Mouse (Mus musculus): ENCODE data around the gene Dhrs7b.
A peak's percentile ranks its signal among the peaks of the same experiment; 100 is the strongest.
"Not testable (repeated sequence)": the region's sequence is repeated elsewhere in the genome, so short reads cannot be mapped to it uniquely, and the experiment has no call there.

Gene Dhrs7b

GRCm38 (mm10) chr11:60841467-60842200 is 11.2 kb downstream of the Dhrs7b start:
- no peak for DNase-seq (ENCODE audit: low spot score)

GRCm38 (mm10) chr11:60843412-60843811 is 13.0 kb downstream of the Dhrs7b start:
- DNase-seq (ENCODE audit: low spot score), result no peak

- DNase-seq (ENCODE audit: low spot score), result no peak
Measured at GRCm38 (mm10) chr11:60845415-60845814, 15.0 kb downstream of the Dhrs7b start.

GRCm38 (mm10) chr11:60856587-60856986 is 26.2 kb downstream of the Dhrs7b start:
- DNase-seq (ENCODE audit: low spot score), result no peak

GRCm38 (mm10) chr11:60861993-60862392 is 31.6 kb downstream of the Dhrs7b start:
- DNase-seq (ENCODE audit: low spot score), result no peak

- DNase-seq (ENCODE audit: low spot score), result no peak
Measured at GRCm38 (mm10) chr11:60863196-60863595, 32.8 kb downstream of the Dhrs7b start.

GRCm38 (mm10) chr11:60864166-60864565 is 33.7 kb downstream of the Dhrs7b start:
- no peak for DNase-seq (ENCODE audit: low spot score)

GRCm38 (mm10) chr11:60864916-60865315 is 34.5 kb downstream of the Dhrs7b start:
- no peak for DNase-seq (ENCODE audit: low spot score)

GRCm38 (mm10) chr11:60866021-60866420 is 35.6 kb downstream of the Dhrs7b start:
- DNase-seq (ENCODE audit: low spot score), result no peak

- DNase-seq (ENCODE audit: low spot score), result no peak
Measured at GRCm38 (mm10) chr11:60867456-60867855, 37.0 kb downstream of the Dhrs7b start.

GRCm38 (mm10) chr11:60867904-60868303 is 37.5 kb downstream of the Dhrs7b start:
- no peak for DNase-seq (ENCODE audit: low spot score)

- not testable (repeated sequence) for DNase-seq (ENCODE audit: low spot score)
Measured at GRCm38 (mm10) chr11:60869471-60869870, 39.0 kb downstream of the Dhrs7b start.

- DNase-seq (ENCODE audit: low spot score), result no peak
Measured at GRCm38 (mm10) chr11:60871409-60871808, 41.0 kb downstream of the Dhrs7b start.

GRCm38 (mm10) chr11:60873101-60873500 is 42.7 kb downstream of the Dhrs7b start:
- no peak for DNase-seq (ENCODE audit: low spot score)

- DNase-seq (ENCODE audit: low spot score), result no peak
Measured at GRCm38 (mm10) chr11:60878056-60878612, 47.7 kb downstream of the Dhrs7b start.

- DNase-seq (ENCODE audit: low spot score), result peak; percentile 82
Measured at GRCm38 (mm10) chr11:60878675-60879294, 48.4 kb downstream of the Dhrs7b start, which contains the start of gene Tmem11. Gene Tmem11 (minus strand): TSS chr11:60879272.

- peak; percentile 25 for DNase-seq (ENCODE audit: low spot score)
Measured at GRCm38 (mm10) chr11:60879423-60879822, 49.0 kb downstream of the Dhrs7b start.

- DNase-seq (ENCODE audit: low spot score), result no peak
Measured at GRCm38 (mm10) chr11:60880559-60880958, 50.1 kb downstream of the Dhrs7b start.

- DNase-seq (ENCODE audit: low spot score), result no peak
Measured at GRCm38 (mm10) chr11:60882386-60882785, 52.0 kb downstream of the Dhrs7b start.

- not testable (repeated sequence) for DNase-seq (ENCODE audit: low spot score)
Measured at GRCm38 (mm10) chr11:60886986-60887385, 56.6 kb downstream of the Dhrs7b start.

- no peak for DNase-seq (ENCODE audit: low spot score)
Measured at GRCm38 (mm10) chr11:60889861-60890260, 59.4 kb downstream of the Dhrs7b start.

GRCm38 (mm10) chr11:60890286-60890685 is 59.9 kb downstream of the Dhrs7b start:
- DNase-seq (ENCODE audit: low spot score), result no peak

- no peak for DNase-seq (ENCODE audit: low spot score)
Measured at GRCm38 (mm10) chr11:60890744-60891143, 60.3 kb downstream of the Dhrs7b start.
